Mouse (Mus musculus): ENCODE measurements at regions not wholly inside any gene's neighbourhood (a gene's known extent, or its start where the extent isn't known, plus 50 kb on each side); places are given as distances from the start of the nearest gene placed in this dataset.

GRCm38 (mm10) chr16:92972681-92973080 is 146.7 kb upstream of the Runx1 start:
- DNase-seq (ENCODE audit: low spot score) = no peak

DNA sequence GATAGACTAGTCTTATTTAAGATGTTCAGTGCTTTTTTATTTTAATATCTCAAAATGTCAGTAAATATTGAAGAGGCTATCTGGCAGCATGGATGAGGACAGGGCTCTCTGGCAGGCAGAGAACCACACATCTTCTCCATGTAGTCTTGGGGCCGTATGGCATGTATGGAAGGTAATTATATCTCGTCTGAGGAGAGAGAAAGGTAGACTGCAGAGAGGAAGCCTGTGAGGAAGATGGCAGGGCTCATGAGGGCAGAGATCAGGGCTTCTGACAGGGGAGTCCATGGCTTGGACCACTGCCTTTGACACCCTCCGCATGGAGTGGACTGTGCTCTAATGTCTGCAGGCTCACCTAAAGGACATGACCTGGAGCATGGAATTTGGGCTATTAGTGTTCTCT is 146.0 kb upstream of the Runx1 start:
- no peak for DNase-seq (ENCODE audit: low spot score)

GRCm38 (mm10) chr16:92970587-92970986 is 144.6 kb upstream of the Runx1 start:
- no peak for DNase-seq (ENCODE audit: low spot score)

DNA sequence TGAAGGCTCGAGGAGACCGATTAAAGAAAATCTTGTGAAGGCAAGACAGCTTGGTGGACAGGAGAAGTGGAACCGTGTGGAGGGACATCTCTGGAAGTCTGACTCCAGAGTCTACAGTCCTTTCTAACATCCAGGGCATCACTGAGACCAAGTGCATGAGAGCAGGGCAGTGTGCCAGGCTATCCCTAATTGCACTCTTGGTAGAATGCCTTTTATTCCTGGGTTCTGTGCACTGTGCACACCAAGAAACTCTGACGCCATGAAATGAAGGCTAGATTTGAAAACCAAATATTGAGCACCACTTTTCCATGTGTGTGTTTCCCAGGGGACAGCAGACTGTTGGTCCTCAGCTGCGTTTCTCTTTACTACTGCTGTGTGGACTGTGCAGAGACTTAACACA is 143.1 kb upstream of the Runx1 start:
- no peak for DNase-seq (ENCODE audit: low spot score)

DNA sequence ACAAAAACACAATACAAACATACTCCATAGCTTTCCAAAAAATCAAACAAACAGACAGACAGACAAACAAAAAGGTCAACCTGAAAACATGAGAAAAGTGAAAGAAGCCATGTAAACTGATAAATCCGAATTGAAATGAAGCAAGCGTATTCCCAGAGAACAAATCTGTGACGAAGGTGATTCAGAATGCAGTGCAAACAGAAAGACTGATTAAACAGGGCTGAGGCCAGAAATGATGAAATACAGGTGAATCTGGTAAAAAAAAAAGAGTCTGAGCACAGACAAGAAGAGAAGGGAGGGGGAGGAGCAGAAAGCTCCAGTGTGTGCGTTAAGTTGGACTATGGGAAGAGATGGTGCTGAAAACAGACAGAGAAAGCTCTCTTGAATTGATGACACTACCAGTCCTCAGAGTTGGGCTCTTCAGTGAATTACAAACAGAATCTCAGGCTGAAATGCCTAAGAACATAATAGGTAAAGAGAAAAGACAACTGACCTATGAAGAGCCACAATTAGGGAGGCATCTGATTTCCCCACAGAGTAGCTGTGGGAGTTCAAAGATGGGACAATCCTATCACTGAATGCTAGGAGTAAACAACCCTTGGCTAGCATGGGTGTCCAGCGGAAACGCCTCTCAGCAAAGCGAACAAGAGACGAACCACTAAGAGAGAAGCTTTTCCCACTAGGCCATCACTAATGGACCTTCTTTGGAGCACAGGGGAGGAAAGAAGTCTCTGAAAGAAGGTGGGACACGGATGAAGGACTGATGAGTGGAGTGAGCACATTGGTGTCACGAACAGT is 140.3 kb upstream of the Runx1 start:
- DNase-seq (ENCODE audit: low spot score) = no peak

DNA sequence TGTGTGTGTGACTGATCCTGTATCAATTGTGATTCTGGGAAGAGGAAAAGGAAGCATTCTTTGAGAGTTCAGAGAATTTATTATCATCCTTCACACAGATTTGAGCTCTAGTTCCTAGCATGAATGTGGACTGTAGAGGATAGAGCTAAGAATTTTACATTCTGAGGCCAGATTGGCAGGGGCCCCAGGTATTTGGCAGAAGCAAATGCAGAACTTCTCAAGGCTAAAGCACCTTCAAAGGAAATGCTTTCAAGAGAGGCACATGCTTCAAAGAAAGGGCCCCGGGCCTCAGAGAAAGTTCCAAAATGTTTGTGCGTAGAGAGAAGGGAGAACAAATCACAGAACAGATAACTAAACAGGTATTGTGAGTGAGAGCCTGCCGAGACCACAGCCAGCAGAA is 139.7 kb upstream of the Runx1 start:
- no peak for DNase-seq (ENCODE audit: low spot score)

GRCm38 (mm10) chr16:92963582-92963981 is 137.6 kb upstream of the Runx1 start:
- DNase-seq (ENCODE audit: low spot score) = no peak

DNA sequence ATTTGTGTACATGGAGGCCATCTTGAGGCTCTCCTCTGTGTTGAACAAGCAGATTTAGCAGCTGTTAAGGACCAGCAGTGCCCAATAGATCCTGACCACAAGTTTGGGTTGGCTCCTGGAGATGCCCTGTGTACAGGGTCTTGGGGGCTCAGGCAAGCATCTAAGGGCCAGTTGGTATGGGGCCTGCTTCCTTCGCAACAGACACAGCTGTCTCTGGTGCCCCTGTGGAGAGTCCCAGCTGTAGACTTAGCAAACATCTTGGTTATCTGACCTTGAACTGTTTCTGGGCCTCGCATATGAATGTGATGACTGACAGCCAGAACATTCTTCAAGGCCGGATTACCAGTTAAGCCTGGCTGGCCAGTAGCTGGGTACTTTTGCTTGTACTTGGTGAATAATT is 135.4 kb upstream of the Runx1 start:
- no peak for DNase-seq (ENCODE audit: low spot score)

DNA sequence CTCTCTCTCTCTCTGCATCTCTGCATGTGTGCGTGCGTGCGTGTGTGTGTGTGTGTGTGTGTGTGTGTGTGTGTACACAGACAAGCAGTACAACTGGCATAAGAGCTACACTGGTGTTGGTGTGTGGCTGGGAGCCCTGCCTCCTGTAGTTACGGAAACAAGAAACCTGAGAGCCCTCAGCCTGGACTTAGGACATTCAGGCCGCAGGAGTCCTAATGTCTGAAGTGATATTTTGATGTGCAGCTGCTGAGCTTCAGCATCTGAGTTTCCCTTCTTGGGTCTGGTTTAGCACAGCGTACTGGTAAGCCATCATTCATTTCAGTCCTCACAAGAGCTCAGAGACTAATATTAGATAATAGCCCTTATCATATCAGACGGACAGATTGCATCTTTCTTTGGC is 134.8 kb upstream of the Runx1 start:
- DNase-seq (ENCODE audit: low spot score) = no peak

DNA sequence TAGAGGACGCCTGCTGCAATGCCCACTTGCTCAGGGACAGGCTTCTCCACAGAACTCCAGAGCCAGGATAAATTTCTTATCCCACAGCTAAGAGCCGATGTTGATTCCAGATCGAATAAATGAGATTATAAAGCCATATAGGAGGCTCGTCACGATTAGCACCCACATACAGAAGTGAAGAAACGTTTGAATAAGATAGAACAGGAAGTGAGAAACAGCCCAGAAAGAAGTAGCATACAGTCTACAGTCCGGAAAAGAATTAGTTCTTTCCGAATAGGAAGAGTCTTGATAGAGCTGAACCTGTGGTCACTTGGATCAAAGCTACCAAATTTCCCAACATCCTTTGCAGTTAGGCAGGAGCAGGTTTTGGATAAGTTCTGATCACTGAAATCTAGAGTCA is 133.0 kb upstream of the Runx1 start:
- DNase-seq (ENCODE audit: low spot score) = no peak

DNA sequence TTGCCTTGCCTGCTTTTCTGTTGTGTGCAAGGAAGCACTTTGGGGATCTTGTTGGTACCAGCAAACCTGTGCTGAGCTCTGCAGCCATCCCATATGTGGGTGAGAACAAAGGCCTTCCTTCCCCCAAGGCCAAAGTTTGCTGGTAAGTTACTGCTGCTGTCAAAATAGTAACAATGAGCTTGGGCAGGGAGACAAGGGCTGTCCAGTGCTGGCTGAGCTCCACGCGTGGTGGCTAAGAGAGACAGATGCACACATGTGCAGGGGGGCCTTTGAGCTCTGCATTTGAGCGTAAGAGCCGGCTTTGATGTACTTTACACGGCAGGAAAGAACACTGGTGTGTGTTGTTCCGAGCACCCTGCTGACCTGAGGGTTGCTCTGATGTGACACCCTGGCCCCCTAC is 132.2 kb upstream of the Runx1 start:
- DNase-seq (ENCODE audit: low spot score) = peak; percentile 47

GRCm38 (mm10) chr16:92955508-92955907 is 129.6 kb upstream of the Runx1 start:
- DNase-seq (ENCODE audit: low spot score) = peak; percentile 15

- DNase-seq (ENCODE audit: low spot score) = no peak
Measured at GRCm38 (mm10) chr16:92955087-92955486, 129.1 kb upstream of the Runx1 start.

GRCm38 (mm10) chr16:92953936-92954654 is 128.1 kb upstream of the Runx1 start:
- DNase-seq (ENCODE audit: low spot score) = peak; percentile 65

DNA sequence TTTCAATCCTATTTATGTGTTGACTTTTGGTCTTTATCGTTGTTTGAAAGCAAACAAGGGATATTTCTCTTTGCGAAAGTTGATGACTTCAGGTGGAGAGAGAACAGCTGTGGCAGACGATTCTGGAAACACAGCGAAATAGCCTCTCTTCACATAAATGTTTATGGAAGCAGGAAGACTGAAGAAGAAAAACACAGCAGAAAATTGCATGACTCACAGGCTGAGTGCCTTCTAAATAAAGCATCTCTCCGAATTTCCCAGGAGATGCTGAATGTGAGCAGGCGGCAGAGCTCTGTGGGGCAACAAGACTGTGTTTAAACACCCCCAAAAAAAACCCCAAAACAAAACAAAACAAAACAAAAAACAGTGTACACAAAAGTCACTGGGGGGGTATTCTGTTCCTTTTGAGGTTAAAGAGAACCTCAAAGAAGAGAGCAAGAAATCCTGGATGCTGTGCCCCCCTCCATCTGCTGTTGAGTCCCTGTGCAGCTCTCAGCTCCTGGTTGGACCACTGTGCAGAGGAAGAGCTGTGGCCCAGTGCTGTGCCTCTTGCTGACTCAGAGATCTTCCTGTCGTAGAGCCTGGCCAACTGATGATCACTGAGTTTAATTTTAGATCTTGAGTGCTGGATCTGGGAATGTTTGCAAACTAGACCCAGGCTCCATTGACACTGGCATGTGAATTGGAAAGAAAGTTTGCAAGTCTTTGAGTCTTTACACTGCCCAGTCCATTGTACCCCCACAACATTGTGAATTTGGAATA is 126.6 kb upstream of the Runx1 start:
- DNase-seq (ENCODE audit: low spot score) = peak; percentile 67

- peak; percentile 38 for DNase-seq (ENCODE audit: low spot score)
Measured at GRCm38 (mm10) chr16:92951516-92951915, 125.6 kb upstream of the Runx1 start.

DNA sequence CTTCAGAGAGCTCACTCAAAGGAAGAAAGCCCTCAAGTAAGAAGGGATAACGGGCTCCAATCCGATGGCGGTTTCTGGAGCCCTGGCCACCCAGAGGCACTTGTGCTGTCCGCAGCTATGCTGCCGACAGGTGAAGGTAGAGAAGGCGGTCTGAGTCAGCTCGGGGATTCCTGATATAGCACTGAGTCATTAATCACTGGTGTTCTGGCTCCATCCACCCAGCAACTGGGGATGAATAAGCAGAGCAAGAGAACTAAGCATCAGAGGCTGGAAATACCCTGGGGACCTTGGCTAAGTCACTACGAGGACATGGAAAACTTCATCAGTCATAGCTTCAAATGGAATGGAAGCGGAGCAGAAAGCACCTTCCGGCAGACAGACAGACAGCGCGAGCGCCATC is 122.5 kb upstream of the Runx1 start:
- DNase-seq (ENCODE audit: low spot score) = peak; percentile 31

DNA sequence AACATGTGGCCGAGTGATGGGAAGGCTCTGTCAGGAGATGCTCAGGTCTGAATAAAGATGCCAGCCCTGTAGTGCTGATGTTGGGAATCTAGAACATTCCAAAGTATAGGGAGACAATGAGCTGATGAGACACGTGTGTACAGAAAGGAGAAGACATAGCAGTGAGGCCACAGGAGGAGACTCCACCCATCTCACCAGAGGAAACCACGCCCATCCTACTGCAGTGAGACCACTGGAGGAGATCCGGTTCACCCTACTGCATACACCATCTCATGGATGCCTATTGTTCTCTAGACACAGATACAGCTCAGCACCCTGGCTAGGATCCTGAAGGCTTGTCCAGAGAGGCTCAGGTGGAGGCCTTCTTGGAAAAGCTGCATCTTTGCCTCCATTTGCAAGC is 120.6 kb upstream of the Runx1 start:
- no peak for DNase-seq (ENCODE audit: low spot score)

- no peak for DNase-seq (ENCODE audit: low spot score)
Measured at GRCm38 (mm10) chr16:92943901-92944300, 118.0 kb upstream of the Runx1 start.

DNA sequence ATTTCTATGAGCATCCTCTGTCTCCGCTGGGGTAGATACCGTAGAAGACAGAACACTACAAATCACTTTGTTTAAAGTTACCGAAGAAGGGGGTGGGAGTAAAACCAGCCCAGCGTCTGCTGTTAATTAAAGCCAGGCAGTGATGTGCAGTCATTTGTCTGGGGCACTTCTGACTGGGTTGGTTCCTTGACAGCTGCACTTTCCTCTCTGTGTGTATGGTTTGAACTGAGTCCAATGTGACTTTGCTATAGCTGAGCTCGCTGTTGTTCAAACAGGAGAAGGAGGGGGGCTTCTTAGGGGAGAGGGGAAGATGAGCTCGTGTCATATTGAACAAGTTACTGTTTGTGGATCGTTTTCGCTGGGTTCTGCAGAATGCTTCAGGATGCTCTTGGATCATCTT is 113.7 kb upstream of the Runx1 start:
- DNase-seq (ENCODE audit: low spot score) = no peak

DNA sequence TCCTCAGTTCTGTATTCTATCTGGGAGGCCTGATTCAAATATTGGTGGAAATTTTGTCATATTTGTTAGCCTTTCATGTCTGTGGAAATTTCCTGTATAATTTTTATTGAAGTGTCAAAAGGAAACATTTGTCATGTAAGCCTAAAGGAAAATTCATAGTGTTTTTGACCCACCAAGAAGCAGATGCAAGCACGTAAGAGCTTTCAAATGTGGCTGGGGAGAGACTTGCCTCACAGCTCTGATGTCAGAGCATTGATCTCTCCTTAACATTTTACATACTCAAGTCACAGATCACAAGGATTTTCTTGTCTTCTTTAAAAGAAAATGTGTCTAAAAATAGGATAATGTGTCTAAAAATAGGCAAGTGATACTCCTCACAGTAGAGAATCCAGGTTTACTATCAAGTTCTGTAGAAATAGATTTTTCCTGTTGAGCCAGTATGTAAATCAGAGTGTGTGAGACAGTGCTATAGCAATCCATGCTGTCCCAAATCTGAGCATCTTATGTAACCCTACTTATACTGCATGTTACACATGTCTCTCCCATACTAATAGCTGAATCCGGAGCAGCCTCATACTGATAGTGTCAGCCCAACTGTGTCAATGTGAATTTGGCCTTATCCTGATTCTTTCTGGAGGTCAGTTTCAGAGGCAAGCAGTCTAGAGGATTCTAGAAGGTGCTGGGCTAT is 110.0 kb upstream of the Runx1 start:
- DNase-seq (ENCODE audit: low spot score) = no peak

GRCm38 (mm10) chr16:92930103-92930502 is 104.2 kb upstream of the Runx1 start:
- DNase-seq (ENCODE audit: low spot score) = no peak

Data from heart, adult 8-10 months (tissue).